Mouse (Mus musculus) hindbrain, embryonic 10.5 days (tissue): ENCODE results near the gene Gm3020. TPM values are rescaled to one million over a fixed set of nuclear protein-coding genes. Genes with fewer than 3 reads are reported as not detected.
"Not testable (repeated sequence)": the region's sequence is repeated elsewhere in the genome, so short reads cannot be mapped to it uniquely, and the experiment has no call there.

Experiments
- DNase-seq: peaks from one replicate; pipeline ENCODE4 v3.0.0-alpha.2; 2017; ENCODE audit warnings: low spot score
- H3K27ac ChIP-seq: fragments of 300-500 bp; sonication (generic); 2 replicates; pipeline ENCODE4 v1.5.1; 2016; ENCODE audit warnings: mild to moderate bottlenecking, moderate library complexity
- H3K27me3 ChIP-seq: fragments of 300-500 bp; sonication (generic); 2 replicates; pipeline ENCODE4 v1.6.1; 2016; ENCODE audit warnings: mild to moderate bottlenecking; ENCODE audit not compliant: poor library complexity, insufficient read depth, severe bottlenecking
- H3K36me3 ChIP-seq: fragments of 300-500 bp; sonication (generic); 2 replicates; pipeline ENCODE4 v1.6.1; 2016; ENCODE audit warnings: mild to moderate bottlenecking, moderate library complexity
- H3K4me1 ChIP-seq: fragments of 300-500 bp; sonication (generic); replicated peaks from 2 replicates; pipeline ENCODE4 v1.6.1; 2016; ENCODE audit warnings: mild to moderate bottlenecking
- H3K4me3 ChIP-seq: fragments of 300-500 bp; sonication (generic); 2 replicates; pipeline ENCODE4 v1.5.1; 2016; ENCODE audit warnings: mild to moderate bottlenecking, moderate library complexity
- H3K9me3 ChIP-seq: fragments of 300-500 bp; sonication (generic); 2 replicates; pipeline ENCODE4 v1.6.1; 2016; ENCODE audit warnings: mild to moderate bottlenecking, moderate library complexity
- WGBS: fragments of 180-500 bp; shearing (Covaris S2); methylation state at CpG from one replicate; pipeline ENCODE4 v1.1.7; 2016; 5-methylcytosine and 5-hydroxymethylcytosine counted together
- polyA plus RNA-seq: library from polyadenylated mRNA; unstranded; fragments of >200 nt; fragmentation: Nextera tagmentation; extraction: Ambion mirVana; gene quantifications from 2 replicates; pipeline ENCODE4 v1.2.1, GENCODE M21; 2016

Gm3020 gene
- polyA plus RNA-seq, result 1.0 and 1.6 TPM in 2 replicates

DNA sequence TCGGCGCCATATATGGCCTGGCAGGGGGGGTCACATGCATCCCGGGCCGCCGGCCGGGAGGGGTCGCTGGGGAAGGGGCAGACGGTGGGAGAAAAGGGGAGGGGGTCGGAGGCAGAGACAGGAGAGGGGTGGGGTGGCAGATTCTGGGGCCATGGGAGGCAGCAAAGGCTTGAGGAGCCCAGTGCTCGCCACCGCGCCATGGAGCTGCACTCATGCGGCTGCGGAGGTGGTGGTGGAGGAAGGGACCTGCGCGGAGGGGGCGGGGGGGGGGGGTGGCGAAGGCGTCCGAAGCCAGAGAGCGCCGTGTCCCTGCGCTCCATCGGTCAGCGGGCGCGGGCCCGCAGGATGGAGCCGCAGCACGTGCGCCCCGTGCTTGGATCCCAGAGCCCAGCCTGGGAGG is at the start of gene Gm3020:
Gm3020 (plus strand) TSS at position 301 of the 400 bp plus-strand sequence.
- not testable (repeated sequence) for H3K27ac ChIP-seq, H3K4me1 ChIP-seq, DNase-seq, H3K4me3 ChIP-seq, H3K36me3 ChIP-seq, H3K9me3 ChIP-seq, H3K27me3 ChIP-seq
- no CpG with 5 or more reads among the region's 32 CpGs for WGBS

- H3K36me3 ChIP-seq, H3K4me3 ChIP-seq, DNase-seq, H3K27ac ChIP-seq, H3K9me3 ChIP-seq, H3K27me3 ChIP-seq, H3K4me1 ChIP-seq: not testable (repeated sequence)
- no CpG with 5 or more reads among the region's 2 CpGs for WGBS
These were observed 17.6 kb upstream of the Gm3020 start, which contains the start of gene Gm3012 for GRCm38 (mm10) chr14:3634212-3634611. Gene Gm3012, plus strand, starts transcription at chr14:3634512.

- DNase-seq, H3K4me1 ChIP-seq, H3K27ac ChIP-seq: not testable (repeated sequence)
These were observed 36.7 kb downstream of the Gm3020 start, which contains the start of gene Gm3043 for GRCm38 (mm10) chr14:3688483-3688882. Gene Gm3043, plus strand, starts transcription at chr14:3688783.

More at GRCm38 (mm10) chr14:3688483-3688882, 36.7 kb downstream of the Gm3020 start, which contains the start of gene Gm3043:
- H3K4me3 ChIP-seq, H3K36me3 ChIP-seq, H3K27me3 ChIP-seq, H3K9me3 ChIP-seq: not testable (repeated sequence)
- WGBS, result no CpG with 5 or more reads among the region's 3 CpGs

Other genes with a start within 250 kb of the Gm3020 start
- gene Gm10409, start 239.4 kb upstream of the Gm3020 start, polyA plus RNA-seq, result 1.0 and 1.6 TPM in 2 replicates
- 1.1 and 1.2 TPM in 2 replicates for gene Gm3005, start 223.9 kb upstream of the Gm3020 start, polyA plus RNA-seq
- gene Gm10408, start 202.7 kb upstream of the Gm3020 start, polyA plus RNA-seq, result not detected in 2 replicates
- gene Gm3012, start 17.5 kb upstream of the Gm3020 start, polyA plus RNA-seq, result not detected in 2 replicates
- gene Gm3043, start 36.8 kb downstream of the Gm3020 start, polyA plus RNA-seq, result not detected in 2 replicates
- gene Gm3002, start 158.0 kb downstream of the Gm3020 start, polyA plus RNA-seq, result 0.16 and 0.37 TPM in 2 replicates
- not detected in 2 replicates for gene Gm3033, start 194.2 kb downstream of the Gm3020 start, polyA plus RNA-seq
- not detected in 2 replicates for gene Gm2916, start 232.1 kb downstream of the Gm3020 start, polyA plus RNA-seq